Mouse (Mus musculus) gastrocnemius, postnatal 10 days (tissue): Measurements from ENCODE around the gene Upp2. TPM values are rescaled to one million over a fixed set of nuclear protein-coding genes. Genes with fewer than 3 reads are reported as not detected.

Experiments used
- DNase-seq: peaks from one replicate; pipeline ENCODE4 v3.0.0; 2021; ENCODE audit warnings: mixed read lengths
- long read RNA-seq, 2 experiments: library from polyadenylated mRNA; stranded (forward); transcript quantifications; one replicate each; pipeline ENCODE4 v2.0.0; 2021
- total RNA-seq, 2 experiments: library from RNA; stranded (reverse); gene quantifications; 2 replicates each; pipeline ENCODE4 v1.2.3; 2021

Gene Upp2
- total RNA-seq, result 1 to 10 TPM; 1.8 to 3.3 TPM
- long read RNA-seq, experiment 1, partial matches to known transcripts, result 0 of 2 reads
- long read RNA-seq, experiment 1, other reads (novel, unspliced or antisense), result 2 of 2 reads
- long read RNA-seq, experiment 2, partial matches to known transcripts, result 0 of 2 reads
- long read RNA-seq, experiment 2, other reads (novel, unspliced or antisense), result 1 of 2 reads

DNA sequence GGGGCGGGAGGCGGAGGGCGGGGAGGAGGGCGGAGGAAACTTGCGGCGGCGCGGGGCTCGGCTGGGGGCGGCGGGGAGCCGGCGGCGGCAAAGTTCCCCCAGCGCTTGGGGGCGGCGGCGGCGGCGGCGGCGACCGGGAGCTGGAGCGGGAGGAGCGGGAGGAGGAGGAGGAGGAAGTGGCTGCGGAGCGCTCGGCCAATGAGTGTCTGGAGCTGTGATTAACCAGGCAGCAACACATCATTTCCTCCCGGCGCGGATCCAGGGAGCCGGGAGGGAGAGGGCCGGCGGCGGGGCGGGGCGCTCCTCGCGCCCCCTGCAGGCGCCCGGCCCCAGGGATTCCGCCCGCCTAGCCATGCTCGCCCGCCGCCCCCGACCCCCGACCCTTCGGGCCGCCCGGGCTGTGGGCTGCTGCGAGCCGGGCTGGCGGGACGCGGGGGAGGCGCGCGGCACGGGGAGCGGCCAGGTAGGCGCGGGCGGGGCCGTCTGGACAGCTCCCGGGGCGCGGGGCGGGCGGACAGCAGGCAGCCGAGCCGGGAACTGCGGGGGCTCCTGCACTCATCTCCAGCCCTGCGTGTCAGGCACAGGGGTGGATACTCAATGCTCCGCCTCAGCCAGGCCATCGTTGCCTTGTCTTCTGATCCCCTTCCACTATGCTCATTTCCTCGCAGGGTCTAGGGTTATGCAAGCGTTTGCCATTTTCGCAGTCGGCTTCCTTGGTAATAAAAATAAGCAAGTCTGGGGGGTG lies at the start of gene Upp2, which contains the start of gene Acvr1:
Gene Upp2, plus strand, starts transcription at position 233 of the 745 bp plus-strand sequence.
Gene Acvr1, minus strand, starts transcription at position 92 of the 745 bp plus-strand sequence.
- DNase-seq, result peak; percentile 90

- no peak for DNase-seq
Measured at GRCm38 (mm10) chr2:58518517-58518916, 48.6 kb upstream of the Upp2 start.

GRCm38 (mm10) chr2:58520727-58521126 lies 46.4 kb upstream of the Upp2 start:
- no peak for DNase-seq

DNA sequence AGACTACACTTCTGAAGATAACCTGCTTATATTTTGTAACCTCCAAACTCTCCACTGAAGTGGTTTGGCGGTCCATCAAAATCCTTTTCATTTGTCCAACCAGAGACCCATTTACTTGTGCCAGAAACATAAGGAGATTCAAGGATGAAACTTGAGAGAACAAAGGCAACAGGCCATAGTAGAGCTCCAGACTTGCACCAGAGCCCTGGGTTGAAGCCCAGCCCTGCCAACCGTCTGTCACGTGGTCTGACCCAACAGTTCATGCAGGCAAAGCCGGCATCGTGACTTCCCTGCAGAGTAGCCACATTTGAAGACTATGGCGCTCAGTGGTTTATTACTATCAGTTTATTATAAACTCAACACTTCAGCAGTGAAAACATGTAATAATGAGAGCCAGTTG lies 45.5 kb upstream of the Upp2 start:
- DNase-seq, result no peak

- no peak for DNase-seq
Measured at GRCm38 (mm10) chr2:58523097-58523496, 44.0 kb upstream of the Upp2 start.

- DNase-seq, result no peak
Measured at GRCm38 (mm10) chr2:58523894-58524293, 43.2 kb upstream of the Upp2 start.

- DNase-seq, result no peak
Measured at GRCm38 (mm10) chr2:58524356-58524755, 42.7 kb upstream of the Upp2 start.

DNA sequence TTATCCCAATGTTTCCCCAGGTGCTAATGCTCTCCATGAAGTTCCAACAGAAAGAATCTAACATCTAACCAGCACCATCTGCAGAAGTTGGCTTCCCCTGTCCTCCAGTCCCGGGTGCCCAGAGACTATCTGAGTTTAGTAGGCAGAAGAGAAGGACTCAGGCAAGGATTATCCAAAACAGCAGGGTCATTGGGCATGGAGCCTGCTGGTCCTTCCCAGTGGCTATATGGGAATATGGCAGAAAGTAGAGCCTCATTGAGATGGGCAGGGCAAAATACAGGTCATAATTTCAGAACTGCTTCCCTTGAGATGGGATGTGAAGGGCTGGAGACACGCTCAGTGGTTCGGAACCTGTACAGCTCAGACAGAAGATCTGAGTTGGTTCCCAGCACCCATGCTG lies 39.3 kb upstream of the Upp2 start:
- no peak for DNase-seq

- no peak for DNase-seq
Measured at GRCm38 (mm10) chr2:58529384-58529783, 37.7 kb upstream of the Upp2 start.

DNA sequence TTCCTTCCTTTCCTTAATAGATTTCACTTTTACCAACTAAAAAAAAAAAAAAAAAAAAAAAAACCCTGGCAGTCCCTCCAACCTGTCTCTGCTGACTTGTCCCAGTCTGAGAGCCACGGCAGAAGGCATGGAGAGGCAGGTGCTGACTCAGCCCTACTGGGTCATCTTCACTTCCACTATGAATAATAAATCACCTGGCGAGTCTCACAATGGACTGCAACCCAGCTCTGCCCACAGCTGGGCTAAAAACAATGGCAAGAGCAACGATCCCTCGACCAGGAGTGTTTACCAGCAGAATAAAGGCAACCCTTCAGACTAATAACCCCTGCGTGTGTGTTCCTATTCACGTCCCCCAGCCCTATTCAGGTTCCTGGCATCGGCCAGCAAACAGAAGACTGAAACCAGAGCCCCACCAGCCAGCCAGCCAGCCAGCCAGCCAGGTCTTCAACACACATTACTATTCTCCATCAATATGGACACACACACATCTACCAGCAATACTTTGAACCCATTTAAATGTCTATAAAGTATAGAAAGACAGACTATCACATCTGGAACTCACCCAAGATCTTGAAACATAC lies 37.1 kb upstream of the Upp2 start:
- no peak for DNase-seq

- DNase-seq, result no peak
Measured at GRCm38 (mm10) chr2:58530521-58530920, 36.6 kb upstream of the Upp2 start.

DNA sequence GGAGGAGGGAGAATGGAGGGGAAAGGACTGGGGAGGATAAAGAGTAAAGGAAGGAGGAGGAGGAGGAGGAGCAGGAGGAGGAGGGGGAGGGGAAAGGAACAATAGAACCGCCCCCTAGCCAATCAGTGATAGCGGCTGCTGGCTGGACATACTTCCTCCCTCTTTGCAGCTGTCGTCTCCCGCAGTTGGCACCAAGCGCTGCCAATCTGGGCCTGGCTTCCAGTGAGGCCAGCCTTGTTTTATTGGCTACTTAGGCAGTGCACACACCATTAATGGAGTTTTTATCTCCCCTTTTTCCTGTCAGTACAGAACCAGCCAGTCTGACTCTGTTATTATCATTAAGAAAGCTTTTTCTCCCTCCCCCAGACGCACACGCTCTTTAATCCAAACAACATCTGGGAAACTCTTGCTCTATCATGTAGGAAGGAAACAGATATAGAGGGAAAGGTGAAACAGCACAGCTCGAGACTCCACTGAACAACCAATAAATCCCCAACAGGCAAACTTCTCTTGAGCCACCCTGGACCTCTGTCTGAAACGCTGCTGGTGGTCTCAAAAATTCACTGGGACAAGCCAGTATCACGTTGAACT lies 34.7 kb upstream of the Upp2 start:
- peak; percentile 83 for DNase-seq

DNA sequence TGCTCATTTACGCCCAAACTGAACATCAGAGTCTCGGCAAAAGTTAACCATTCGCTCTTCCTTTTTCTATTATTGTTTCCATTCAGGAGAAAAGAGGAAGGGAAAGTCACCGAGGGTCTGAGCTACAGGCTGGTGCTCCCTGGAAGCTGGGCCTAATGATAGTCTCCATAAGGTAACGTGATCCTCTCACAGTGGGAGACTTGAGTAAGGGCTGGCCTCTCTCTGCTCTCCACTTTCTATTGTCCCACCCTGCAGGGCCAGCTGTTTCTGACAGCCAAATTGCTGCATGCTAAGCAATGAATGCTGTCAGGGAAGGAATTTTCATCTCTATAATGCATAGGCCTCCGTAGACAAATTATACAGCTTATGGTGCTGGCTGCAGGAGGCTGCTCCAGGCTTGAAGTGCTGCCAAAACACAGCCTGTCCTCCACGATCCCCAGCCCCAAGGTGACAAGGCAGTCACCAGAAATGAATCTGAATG lies 33.5 kb upstream of the Upp2 start:
- DNase-seq, result no peak

DNA sequence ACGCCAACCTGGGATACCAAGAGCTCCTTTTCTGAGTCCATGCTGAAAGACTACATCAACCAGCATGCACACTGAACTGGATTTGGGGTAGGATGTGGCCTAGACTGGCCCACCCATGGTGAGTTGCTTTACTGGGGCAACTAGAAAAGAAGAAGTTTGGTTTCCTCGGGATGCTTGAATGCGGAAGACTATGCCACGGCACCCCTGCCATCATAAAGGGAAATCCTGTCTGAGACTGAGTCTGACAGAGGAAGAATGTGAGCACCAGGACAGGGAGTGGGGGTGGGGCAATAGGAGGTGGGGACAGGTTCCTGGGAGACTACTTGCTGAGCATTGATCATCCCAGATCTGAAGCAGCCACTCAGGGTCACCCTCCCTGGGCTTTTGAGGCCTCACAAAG lies 32.7 kb upstream of the Upp2 start:
- DNase-seq, result no peak

- DNase-seq, result no peak
Measured at GRCm38 (mm10) chr2:58535233-58535632, 31.9 kb upstream of the Upp2 start.

DNA sequence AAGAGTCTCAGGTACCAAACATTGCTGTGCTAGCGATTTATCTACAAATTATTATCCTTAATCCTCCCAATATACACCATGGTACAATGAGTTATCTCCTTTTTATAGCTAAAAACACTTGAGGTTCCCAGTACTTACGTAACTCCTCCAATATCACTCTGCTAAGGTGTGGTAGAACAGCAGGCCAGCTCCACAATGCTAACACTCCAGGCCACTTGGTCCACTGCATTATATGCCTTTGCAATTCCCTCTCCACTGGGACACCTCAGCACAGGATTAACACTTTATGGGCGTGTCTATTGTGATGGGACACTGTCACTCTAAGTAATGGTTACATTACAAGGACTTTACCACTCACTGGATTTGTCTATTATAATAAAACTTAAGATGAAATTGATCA lies 30.3 kb upstream of the Upp2 start:
- DNase-seq, result no peak

DNA sequence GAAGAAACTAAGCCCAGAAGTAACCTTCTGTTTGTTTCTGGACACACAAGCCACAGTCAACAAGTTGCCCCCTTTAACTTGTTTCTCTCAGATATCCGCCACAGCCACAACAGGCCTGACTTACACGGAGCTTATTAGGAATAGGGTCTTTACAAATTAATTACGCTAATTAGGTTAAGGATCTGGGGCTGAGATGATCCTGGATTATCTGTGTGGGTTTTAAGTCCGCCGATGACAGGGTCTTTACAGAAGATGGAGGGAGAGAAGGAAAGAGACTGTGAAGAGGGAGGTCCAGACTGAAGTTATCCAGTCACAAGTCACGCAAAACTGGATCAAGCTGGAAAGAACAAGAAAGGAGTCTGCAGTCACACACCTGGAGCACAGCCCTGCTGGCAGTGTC lies 28.9 kb upstream of the Upp2 start:
- no peak for DNase-seq

DNA sequence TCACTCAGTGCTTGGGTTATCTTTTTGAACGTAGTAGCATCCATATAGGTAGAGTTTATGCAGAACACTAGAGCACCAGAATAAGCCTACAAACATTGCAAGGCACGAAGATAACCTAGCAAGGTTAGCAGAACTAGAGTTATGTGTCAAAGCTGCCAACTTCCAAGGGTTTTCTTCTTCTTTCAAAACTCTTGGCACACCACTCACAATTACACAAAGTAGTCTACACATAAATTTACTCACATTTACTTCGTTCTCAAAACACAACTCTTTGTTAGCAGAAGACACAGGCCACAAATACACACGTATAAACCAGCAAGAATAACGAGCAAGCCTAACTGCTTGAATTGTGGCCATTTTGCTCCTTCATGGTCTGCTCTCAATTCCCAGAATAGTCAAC lies 23.8 kb upstream of the Upp2 start:
- DNase-seq, result no peak

GRCm38 (mm10) chr2:58544368-58544767 lies 22.7 kb upstream of the Upp2 start:
- no peak for DNase-seq

- no peak for DNase-seq
Measured at GRCm38 (mm10) chr2:58546264-58546663, 20.8 kb upstream of the Upp2 start.

DNA sequence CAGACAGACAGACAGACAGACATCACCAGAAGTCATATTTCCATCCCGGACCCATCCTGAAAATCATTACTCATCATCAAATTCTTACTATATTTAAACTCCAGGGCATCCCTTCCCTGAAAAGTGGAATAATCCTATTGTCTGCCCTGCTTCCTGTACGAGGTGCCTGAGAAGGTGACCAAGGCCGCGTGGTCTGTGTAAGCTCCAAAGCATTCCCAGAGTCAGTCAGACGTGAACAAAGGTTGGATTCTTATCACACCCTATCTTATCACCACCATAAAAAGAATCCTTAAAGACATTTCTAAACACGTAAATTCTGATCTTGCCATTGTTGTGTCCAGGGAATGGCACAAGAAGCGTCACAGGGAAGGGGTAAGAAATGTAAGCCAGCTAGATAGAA lies 18.2 kb upstream of the Upp2 start:
- DNase-seq, result no peak

DNA sequence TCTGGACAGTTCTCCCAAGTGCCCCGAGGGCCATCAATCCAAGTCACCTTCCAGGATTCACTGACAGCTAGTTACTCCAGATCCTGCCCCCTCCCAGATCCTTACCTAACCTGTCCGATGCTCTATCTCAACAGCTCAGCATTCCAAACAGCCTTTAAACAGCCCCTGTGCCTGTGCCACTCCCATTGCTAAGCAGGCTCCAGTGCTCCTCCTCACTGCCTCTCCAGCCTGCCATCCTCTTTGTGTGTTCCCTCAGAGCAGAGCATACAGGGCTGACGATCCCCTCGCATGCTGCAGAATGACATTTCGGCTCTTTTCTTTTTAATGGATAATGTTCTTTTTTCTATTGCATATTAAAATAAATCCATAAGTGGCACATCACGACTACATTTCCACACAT lies 17.1 kb upstream of the Upp2 start:
- DNase-seq, result no peak

DNA sequence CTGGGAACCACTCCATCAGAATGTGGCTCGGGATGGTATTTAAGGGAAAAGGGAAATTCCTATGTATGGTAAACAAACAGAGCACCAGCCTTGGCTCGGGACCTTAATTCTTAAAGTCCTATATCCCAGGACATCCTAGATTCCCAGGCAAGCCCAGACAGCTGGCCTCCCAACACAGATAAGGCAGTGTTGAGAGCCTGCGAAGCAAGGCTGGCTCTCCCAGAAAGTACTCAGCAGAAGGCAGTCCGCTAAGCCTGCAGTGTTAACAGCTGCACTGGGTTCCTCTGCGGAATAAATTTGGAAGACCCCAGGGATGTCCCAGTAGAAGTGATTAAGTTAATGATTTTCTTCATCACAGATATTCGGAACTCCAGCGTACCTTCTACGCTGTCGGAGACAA lies 16.6 kb upstream of the Upp2 start:
- no peak for DNase-seq
